Mouse (Mus musculus): ENCODE measurements around the gene Dmac1.

Dmac1 gene

DNA sequence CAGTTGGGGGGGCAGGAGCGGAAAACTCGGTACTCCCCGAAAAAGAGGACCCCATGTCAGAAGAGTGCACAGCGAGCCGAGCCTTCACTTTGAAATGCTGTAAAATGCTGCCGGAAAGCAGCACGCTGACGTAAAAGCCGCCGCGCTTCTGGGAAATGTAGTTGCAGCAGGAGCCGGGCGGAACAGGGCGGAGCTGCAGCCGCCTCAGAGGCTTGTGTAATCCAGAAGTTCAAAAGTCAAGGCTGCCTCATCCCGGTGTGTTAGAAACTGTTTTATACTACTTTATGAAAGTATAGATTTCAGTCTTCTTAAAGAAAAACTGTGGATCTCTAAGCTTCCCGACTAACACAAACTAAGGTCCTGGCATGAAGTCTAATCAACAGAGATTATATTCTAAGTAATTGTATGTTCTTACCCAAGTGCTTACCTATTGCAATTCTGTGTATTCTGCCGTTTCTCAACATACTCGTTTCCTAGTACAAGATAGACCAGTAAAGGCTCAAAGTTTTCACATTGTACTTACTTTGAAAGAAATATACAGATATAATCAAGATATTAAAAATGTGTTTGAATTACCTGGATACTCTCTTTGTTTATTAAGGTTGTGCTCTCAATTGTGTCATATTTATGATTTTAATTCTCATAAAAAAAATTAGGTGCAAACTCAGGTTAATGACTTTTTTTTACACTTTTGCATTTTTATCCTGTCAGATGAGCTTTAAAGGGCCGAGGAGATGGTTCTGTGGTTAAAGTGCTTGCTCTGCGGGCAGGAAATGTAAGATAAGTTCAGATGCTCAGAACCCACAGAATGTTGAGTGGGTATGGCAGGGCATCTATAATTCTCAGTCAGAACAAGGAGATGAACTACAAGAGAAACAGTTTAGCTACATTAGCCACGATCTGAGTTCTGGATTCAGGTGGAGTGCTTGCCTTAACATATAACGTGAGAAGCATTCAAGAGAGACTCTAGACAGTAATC, at the start of gene Dmac1:
Dmac1 (minus strand) TSS at position 109 of the 979 bp plus-strand sequence.
- peak; percentile 94 for DNase-seq (ENCODE audit: low read depth, low spot score)
- Histone ChIP-seq H3K36me3 (ENCODE audit: control insufficient read depth, insufficient read depth, low read length, poor library complexity, severe bottlenecking) (no peaks in the 10 kb centered on the region), H3K27me3 (ENCODE audit: control insufficient read depth, insufficient read depth, low read length, poor library complexity, severe bottlenecking) (no peaks in the 10 kb centered on the region)

- no peak for DNase-seq (ENCODE audit: low read depth, low spot score)
- Histone ChIP-seq H3K27me3 (ENCODE audit: control insufficient read depth, insufficient read depth, low read length, poor library complexity, severe bottlenecking) (no peaks in the 10 kb centered on the region), H3K36me3 (ENCODE audit: control insufficient read depth, insufficient read depth, low read length, poor library complexity, severe bottlenecking) (no peaks in the 10 kb centered on the region)
Observed at GRCm38 (mm10) chr4:75315431-75315830, 37.3 kb upstream of the Dmac1 start.

GRCm38 (mm10) chr4:75315007-75315406, 36.9 kb upstream of the Dmac1 start:
- Histone ChIP-seq H3K27me3 (ENCODE audit: control insufficient read depth, insufficient read depth, low read length, poor library complexity, severe bottlenecking) (no peaks in the 10 kb centered on the region), H3K36me3 (ENCODE audit: control insufficient read depth, insufficient read depth, low read length, poor library complexity, severe bottlenecking) (no peaks in the 10 kb centered on the region)
- no peak for DNase-seq (ENCODE audit: low read depth, low spot score)

GRCm38 (mm10) chr4:75311918-75312317, 33.8 kb upstream of the Dmac1 start:
- Histone ChIP-seq H3K27me3 (ENCODE audit: control insufficient read depth, insufficient read depth, low read length, poor library complexity, severe bottlenecking) (no peaks in the 10 kb centered on the region), H3K36me3 (ENCODE audit: control insufficient read depth, insufficient read depth, low read length, poor library complexity, severe bottlenecking) (no peaks in the 10 kb centered on the region)
- DNase-seq (ENCODE audit: low read depth, low spot score) = no peak

GRCm38 (mm10) chr4:75311305-75311704, 33.2 kb upstream of the Dmac1 start:
- H3K36me3 ChIP-seq (ENCODE audit: control insufficient read depth, insufficient read depth, low read length, poor library complexity, severe bottlenecking) = no peaks in the 10 kb centered on the region
- no peak for DNase-seq (ENCODE audit: low read depth, low spot score)
- H3K27me3 ChIP-seq (ENCODE audit: control insufficient read depth, insufficient read depth, low read length, poor library complexity, severe bottlenecking) = no peaks in the 10 kb centered on the region

- H3K27me3 ChIP-seq (ENCODE audit: control insufficient read depth, insufficient read depth, low read length, poor library complexity, severe bottlenecking) = no peaks in the 10 kb centered on the region
- DNase-seq (ENCODE audit: low read depth, low spot score) = no peak
- H3K36me3 ChIP-seq (ENCODE audit: control insufficient read depth, insufficient read depth, low read length, poor library complexity, severe bottlenecking) = no peaks in the 10 kb centered on the region
Observed at GRCm38 (mm10) chr4:75300205-75300972, 22.3 kb upstream of the Dmac1 start.

DNA sequence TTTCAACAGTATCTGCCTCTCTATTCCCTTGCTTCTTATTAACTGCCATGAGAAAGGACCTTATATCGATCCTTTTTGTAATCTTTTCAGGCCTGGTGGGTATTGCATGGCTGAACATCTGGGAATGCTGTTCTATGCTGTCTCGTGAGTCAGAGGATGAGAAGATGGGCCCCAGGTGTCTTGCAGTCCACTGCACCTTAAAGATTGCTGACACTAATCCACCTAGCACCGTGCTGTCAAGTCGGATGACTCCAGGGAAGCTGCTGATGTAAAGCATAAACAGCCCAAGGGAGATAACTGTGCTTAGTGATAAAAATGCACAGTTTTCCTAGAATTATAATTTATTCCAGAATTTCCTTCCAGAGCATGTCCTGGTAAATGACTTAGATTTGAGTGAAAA, 14.2 kb upstream of the Dmac1 start:
- Histone ChIP-seq H3K36me3 (ENCODE audit: control insufficient read depth, insufficient read depth, low read length, poor library complexity, severe bottlenecking) (no peaks in the 10 kb centered on the region), H3K27me3 (ENCODE audit: control insufficient read depth, insufficient read depth, low read length, poor library complexity, severe bottlenecking) (no peaks in the 10 kb centered on the region)
- DNase-seq (ENCODE audit: low read depth, low spot score) = no peak

DNA sequence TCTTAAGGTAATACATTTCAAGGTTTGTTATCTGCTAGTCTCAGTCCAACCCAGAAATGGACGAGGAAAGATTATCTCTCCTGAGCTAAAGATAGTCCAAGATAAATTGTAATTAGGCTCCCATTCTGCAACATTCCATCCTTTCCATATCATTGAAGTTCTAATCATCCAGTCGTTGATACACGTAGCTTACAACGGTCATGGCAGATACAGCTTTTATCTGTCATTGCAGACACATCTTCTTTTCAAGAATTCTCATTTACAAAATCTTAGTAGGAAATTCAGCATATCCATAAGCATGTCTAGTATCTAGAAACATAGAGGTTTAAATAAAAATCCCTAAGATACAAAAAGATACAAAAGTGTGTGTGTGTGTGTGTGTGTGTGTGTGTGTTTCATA, 13.0 kb upstream of the Dmac1 start:
- no peaks in the 10 kb centered on the region for H3K27me3 ChIP-seq (ENCODE audit: control insufficient read depth, insufficient read depth, low read length, poor library complexity, severe bottlenecking)
- no peak for DNase-seq (ENCODE audit: low read depth, low spot score)
- no peaks in the 10 kb centered on the region for H3K36me3 ChIP-seq (ENCODE audit: control insufficient read depth, insufficient read depth, low read length, poor library complexity, severe bottlenecking)

GRCm38 (mm10) chr4:75277467-75278196, 473 bp downstream of the Dmac1 start:
- no peak for DNase-seq (ENCODE audit: low read depth, low spot score)
- no peaks in the 10 kb centered on the region for H3K27me3 ChIP-seq (ENCODE audit: control insufficient read depth, insufficient read depth, low read length, poor library complexity, severe bottlenecking)
- no peaks in the 10 kb centered on the region for H3K36me3 ChIP-seq (ENCODE audit: control insufficient read depth, insufficient read depth, low read length, poor library complexity, severe bottlenecking)

- DNase-seq (ENCODE audit: low read depth, low spot score) = peak; percentile 39
- H3K27me3 ChIP-seq (ENCODE audit: control insufficient read depth, insufficient read depth, low read length, poor library complexity, severe bottlenecking) = no peaks in the 10 kb centered on the region
- H3K36me3 ChIP-seq (ENCODE audit: control insufficient read depth, insufficient read depth, low read length, poor library complexity, severe bottlenecking) = no peaks in the 10 kb centered on the region; the same call in 1 of the 2 replicates
Observed at GRCm38 (mm10) chr4:75275737-75276136, 2.4 kb downstream of the Dmac1 start.

GRCm38 (mm10) chr4:75267866-75268265, 10.2 kb downstream of the Dmac1 start:
- Histone ChIP-seq H3K27me3 (ENCODE audit: control insufficient read depth, insufficient read depth, low read length, poor library complexity, severe bottlenecking) (no peaks in the 10 kb centered on the region), H3K36me3 (ENCODE audit: control insufficient read depth, insufficient read depth, low read length, poor library complexity, severe bottlenecking) (no peaks in the 10 kb centered on the region; the same call in 1 of the 2 replicates)
- DNase-seq (ENCODE audit: low read depth, low spot score) = peak; percentile 65

DNA sequence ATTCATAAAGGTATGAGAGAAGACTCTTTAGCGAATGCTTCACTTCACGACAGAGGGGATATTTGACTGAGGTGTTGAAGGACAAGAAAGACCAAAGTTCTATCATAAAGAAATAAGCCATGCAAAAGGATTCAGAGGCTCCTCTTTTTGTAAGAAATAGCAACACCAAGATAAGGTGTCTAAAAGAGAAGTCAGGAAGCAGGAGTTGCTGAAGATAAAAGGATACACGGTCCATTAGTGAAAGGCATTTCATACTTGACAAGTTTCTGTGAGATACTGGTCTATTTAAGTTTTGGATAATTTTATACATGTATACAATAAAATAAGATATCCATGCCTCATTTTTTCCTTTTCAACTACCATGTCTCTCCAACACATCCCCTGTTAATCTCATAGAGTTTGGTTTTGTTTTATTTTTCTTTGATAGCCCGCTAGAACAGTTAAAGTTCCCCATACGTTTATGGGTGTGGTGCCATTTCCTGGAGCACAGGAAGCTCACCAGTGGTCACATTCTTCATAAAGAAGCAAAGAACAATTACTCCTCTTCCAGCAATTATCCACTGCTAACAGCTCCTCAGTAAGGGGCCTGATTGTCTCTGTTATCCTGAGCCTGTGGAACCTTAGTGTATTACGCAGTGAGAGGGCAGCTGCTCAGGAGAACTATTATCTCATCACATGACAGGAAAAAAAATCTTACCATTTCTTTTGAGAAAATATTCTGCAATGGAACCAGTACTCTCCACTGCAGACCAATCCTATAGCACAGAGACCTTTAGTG, 11.1 kb downstream of the Dmac1 start:
- DNase-seq (ENCODE audit: low read depth, low spot score) = no peak
- Histone ChIP-seq H3K36me3 (ENCODE audit: control insufficient read depth, insufficient read depth, low read length, poor library complexity, severe bottlenecking) (no peaks in the 10 kb centered on the region), H3K27me3 (ENCODE audit: control insufficient read depth, insufficient read depth, low read length, poor library complexity, severe bottlenecking) (no peaks in the 10 kb centered on the region)

GRCm38 (mm10) chr4:75264219-75264618, 13.9 kb downstream of the Dmac1 start:
- no peaks in the 10 kb centered on the region for H3K36me3 ChIP-seq (ENCODE audit: control insufficient read depth, insufficient read depth, low read length, poor library complexity, severe bottlenecking)
- no peaks in the 10 kb centered on the region for H3K27me3 ChIP-seq (ENCODE audit: control insufficient read depth, insufficient read depth, low read length, poor library complexity, severe bottlenecking)
- DNase-seq (ENCODE audit: low read depth, low spot score) = no peak

DNA sequence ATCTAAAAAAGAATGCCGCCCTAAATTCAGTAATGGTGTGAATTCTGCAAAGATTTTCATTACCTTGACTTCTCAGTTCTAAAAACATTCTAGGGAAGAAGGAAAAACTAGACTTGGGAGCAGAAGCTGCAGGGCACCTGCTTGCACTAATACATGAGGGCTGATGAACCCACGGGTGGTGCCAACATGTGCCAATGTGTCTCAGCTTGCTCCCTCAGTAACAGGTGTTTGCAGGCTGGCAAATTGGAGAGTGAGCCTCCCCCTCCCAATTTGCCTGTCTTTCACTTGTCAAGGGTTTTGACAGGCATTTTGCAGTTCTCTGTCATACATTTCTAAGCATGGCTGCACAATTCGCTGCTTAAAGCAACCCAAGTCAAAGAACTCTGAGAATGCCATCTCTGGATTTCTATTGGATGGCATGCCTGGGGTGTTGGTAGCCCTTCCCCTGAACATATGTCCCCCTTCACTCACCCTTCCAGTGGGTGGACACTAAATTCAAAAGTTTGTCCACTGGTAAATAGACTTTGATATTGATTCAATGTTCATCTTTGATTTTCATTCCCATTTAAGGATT, 14.5 kb downstream of the Dmac1 start:
- Histone ChIP-seq H3K36me3 (ENCODE audit: control insufficient read depth, insufficient read depth, low read length, poor library complexity, severe bottlenecking) (no peaks in the 10 kb centered on the region), H3K27me3 (ENCODE audit: control insufficient read depth, insufficient read depth, low read length, poor library complexity, severe bottlenecking) (no peaks in the 10 kb centered on the region)
- no peak for DNase-seq (ENCODE audit: low read depth, low spot score)

All from splenic B cell, adult 2 months (primary cell).